ENCODE assay signal across 9 mouse cellular contexts in the genomic region with DNA sequence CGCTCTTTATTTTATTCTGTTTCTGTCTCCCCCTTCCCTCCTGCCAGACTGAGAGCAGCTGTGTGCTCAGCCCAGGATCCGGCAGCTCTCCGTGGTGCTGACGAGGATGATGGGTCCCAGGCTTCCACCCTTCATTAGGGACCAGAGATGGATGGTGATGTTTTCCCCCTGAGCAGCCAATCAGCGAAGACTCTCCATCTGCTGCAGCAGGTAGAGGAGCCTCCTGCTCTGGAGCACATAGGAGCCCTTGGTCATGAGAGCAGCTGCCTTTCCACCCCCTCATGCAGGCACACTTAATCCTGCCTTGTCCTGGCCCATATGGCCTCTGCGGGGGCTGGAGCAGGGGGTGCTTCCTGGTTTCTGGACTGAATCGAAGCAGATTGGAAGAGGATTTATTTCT.
DNase-seq lines count a peak whose midpoint lies in the region; ATAC-seq and TF ChIP-seq lines count a peak whose summit lies in the region.
"Had no signal": no experiment of that assay in that cellular context is flagged by ENCODE, and none has a peak within 500 bp of the region (broad histone marks: within the 10 kb centered on the region; RNA-seq: fewer than 3 reads in every experiment).

No protein-coding gene starts in this region.

- no peaks in the 10 kb centered on the region for H3K36me3 ChIP-seq in heart, embryonic 12.5 days
- no peaks in the 10 kb centered on the region for H3K36me3 ChIP-seq in hindbrain, postnatal 0 days (ENCODE audit: insufficient read depth, low read length)
- H3K36me3 ChIP-seq in midbrain, embryonic 15.5 days (replicated peaks): no peaks in the 10 kb centered on the region

- H3K4me2 ChIP-seq in heart, embryonic 12.5 days: no peak overlapping the region
- H3K4me2 ChIP-seq in hindbrain, postnatal 0 days (ENCODE audit: low read depth, low read length): 0 out of 2 replicates have a peak overlapping the region, but pooled peaks have one; percentile 10
- H3K4me2 ChIP-seq in midbrain, embryonic 15.5 days: peak overlapping the region; percentile 40

- H3K4me1 ChIP-seq in heart, embryonic 12.5 days (replicated peaks): no peaks in the 10 kb centered on the region
- 0 out of 2 replicates have a peak, but pooled peaks cover 4% of the 10 kb centered on the region for H3K4me1 ChIP-seq in hindbrain, postnatal 0 days (ENCODE audit: insufficient read depth, low read length)
- H3K4me1 ChIP-seq in midbrain, embryonic 15.5 days: peaks cover 15% of the 10 kb centered on the region

- peak; percentile 37 for DNase-seq in heart, postnatal 4 days
- peak; percentile 44 for DNase-seq in NIH3T3 (ENCODE audit: low read depth)
- peak; percentile 41 to 55 for DNase-seq in cerebellum, postnatal 36 days
- peak; percentile 70 for DNase-seq in hindbrain, postnatal 0 days (ENCODE audit: low spot score)
- no peak for DNase-seq in urinary bladder, postnatal 4 days (ENCODE audit: low spot score in 2 of 2)
- no peak for DNase-seq in frontal cortex, postnatal 25 days (ENCODE audit: low spot score in 2 of 2)

- no peaks in the 10 kb centered on the region for H3K27me3 ChIP-seq in heart, embryonic 12.5 days (replicated peaks)
- H3K27me3 ChIP-seq in hindbrain, postnatal 0 days (ENCODE audit: insufficient read depth, low read length): no peaks in the 10 kb centered on the region
- H3K27me3 ChIP-seq in midbrain, embryonic 15.5 days (replicated peaks): no peaks in the 10 kb centered on the region

- no peak for TF ChIP-seq CTCF in hindbrain, postnatal 0 days (IDR thresholded peaks at IDR 0.05; ENCODE audit: low read depth)

- no peaks in the 10 kb centered on the region for H3K9me3 ChIP-seq in heart, embryonic 12.5 days (replicated peaks)
- no peaks in the 10 kb centered on the region for H3K9me3 ChIP-seq in hindbrain, postnatal 0 days (ENCODE audit: low read length)
- H3K9me3 ChIP-seq in midbrain, embryonic 15.5 days: no peaks in the 10 kb centered on the region

- no peak overlapping the region for H3K4me3 ChIP-seq in heart, embryonic 12.5 days
- H3K4me3 ChIP-seq in hindbrain, postnatal 0 days (ENCODE audit: low read length): no peak overlapping the region
- peak overlapping the region; percentile 14; the same call in 1 of the 2 replicates for H3K4me3 ChIP-seq in midbrain, embryonic 15.5 days
- H3K4me3 ChIP-seq: erythroblast, embryonic 14.5 days had no signal

- H3K9ac ChIP-seq in heart, embryonic 12.5 days: no peak overlapping the region
- H3K9ac ChIP-seq in hindbrain, postnatal 0 days (replicated peaks; ENCODE audit: low read length): 0 out of 2 replicates have a peak overlapping the region, but pooled peaks have one; percentile 21
- peak overlapping the region; percentile 4; the same call in 1 of the 2 replicates for H3K9ac ChIP-seq in midbrain, embryonic 15.5 days

- no peak overlapping the region for H3K27ac ChIP-seq in heart, embryonic 12.5 days (ENCODE audit: poor library complexity, severe bottlenecking)
- peak overlapping the region; percentile 12; the same call in 1 of the 2 replicates for H3K27ac ChIP-seq in hindbrain, postnatal 0 days
- peak overlapping the region; percentile 74 for H3K27ac ChIP-seq in midbrain, embryonic 15.5 days

- WGBS in heart, embryonic 12.5 days: 26% methylated on average over 7 of the region's 7 CpGs
- WGBS in hindbrain, postnatal 0 days: 9% methylated on average over 7 of the region's 7 CpGs
- 10% methylated on average over 7 of the region's 7 CpGs for WGBS in midbrain, embryonic 15.5 days

- ATAC-seq in heart, embryonic 12.5 days (ENCODE audit: insufficient number of reproducible peaks, low FRiP score): no peak
- peak; percentile 88 for ATAC-seq in hindbrain, postnatal 0 days
- ATAC-seq in midbrain, embryonic 15.5 days (replicated peaks): peak; percentile 84

Comparison
In these comparisons a context has a peak if more than half of its experiments do, and no peak if none do; other contexts are left out.
1. DNase-seq: peak in heart, postnatal 4 days (single experiment), NIH3T3 (single experiment), cerebellum, postnatal 36 days (2 of 2) and hindbrain, postnatal 0 days (single experiment); none in urinary bladder, postnatal 4 days (0 of 2) and frontal cortex, postnatal 25 days (0 of 2).